Mouse (Mus musculus) megakaryocyte progenitor cell, adult 5-6 weeks (primary cell): Measurements from ENCODE around the gene Olfr887. TPM values are rescaled to one million over a fixed set of nuclear protein-coding genes. Genes with fewer than 3 reads are reported as not detected.

ENCODE experiments used
- ATAC-seq: replicated peaks from 2 replicates; pipeline ENCODE4 v1.8.0; 2016; ENCODE audit warnings: mild to moderate bottlenecking, moderate TSS enrichment, inconsistent platforms; ENCODE audit not compliant: poor library complexity
- total RNA-seq, 2 experiments: library from RNA; stranded (forward) in 1 of 2; stranded (reverse) in 1 of 2; fragments of 157-497, 149-512 nt in 1 of 2; fragments of 200-1000 nt in 1 of 2; gene quantifications; 2 replicates each; pipeline versions ENCODE4 v1.2.3 to v1.2.4; 2015 to 2017

Gene Olfr887
- not detected in 2 replicates for total RNA-seq (2015)
- total RNA-seq (2017) = not detected in 2 replicates

DNA sequence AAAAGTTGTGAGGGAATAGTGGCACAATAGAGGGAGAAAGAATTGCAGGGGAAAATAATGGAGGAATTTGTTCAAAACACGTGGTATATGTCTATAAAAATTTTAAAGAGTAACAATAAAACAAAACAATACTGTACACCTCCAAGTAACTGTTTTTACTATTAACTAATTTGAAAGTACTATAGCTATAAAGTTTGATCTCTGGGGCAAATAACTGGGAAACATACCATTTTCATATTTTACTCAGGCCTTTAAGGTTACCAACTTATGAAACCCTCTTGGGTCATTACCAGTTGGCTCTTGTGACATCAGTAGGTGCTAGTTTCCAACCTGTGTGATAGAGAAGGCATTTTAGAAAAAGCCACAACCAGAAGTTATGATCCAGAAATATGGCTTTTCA, at the start of gene Olfr887:
TSS of gene Olfr887 (plus strand) at position 301 of the 400 bp plus-strand sequence.
- no peak for ATAC-seq

DNA sequence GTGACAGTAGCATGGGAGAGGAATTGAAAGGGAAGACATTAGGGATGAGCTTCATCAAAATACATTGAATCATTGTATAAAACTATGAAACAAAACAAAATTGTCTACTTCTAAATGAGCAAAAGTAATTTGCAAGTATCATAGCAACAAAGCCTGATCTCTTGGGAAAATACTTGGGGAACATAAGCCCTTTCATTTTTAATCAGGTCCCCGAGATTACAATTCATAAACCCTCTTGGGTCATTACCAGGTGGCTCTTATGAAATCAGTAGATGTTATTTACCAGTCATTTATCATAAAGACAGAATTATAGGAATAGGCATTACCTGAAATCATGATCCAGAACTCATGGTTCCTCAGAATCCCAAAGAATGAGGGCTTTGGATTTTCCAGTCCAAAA, 37.6 kb upstream of the Olfr887 start, which contains the start of gene Olfr884:
TSS of gene Olfr884 (plus strand) at position 301 of the 400 bp plus-strand sequence.
- ATAC-seq = no peak

DNA sequence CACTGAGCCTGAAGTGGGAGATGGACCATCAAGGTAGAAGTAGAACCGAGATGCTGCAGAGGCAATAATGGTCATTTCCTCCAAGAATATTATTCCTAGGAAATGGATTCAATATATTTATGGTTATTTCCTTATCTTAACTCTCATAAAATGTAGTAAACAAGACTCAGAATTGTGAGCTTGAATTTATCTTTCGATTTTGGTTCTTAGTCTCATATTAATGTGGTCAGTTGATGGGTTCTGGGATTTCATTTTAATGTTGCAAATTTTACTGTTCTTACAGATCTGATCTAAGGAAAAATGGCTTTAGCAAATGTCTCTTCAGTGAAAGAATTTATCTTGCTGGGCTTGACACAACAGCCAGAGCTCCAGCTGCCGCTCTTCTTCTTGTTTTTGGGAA, 22.9 kb upstream of the Olfr887 start, which contains the start of gene Olfr885:
TSS of gene Olfr885 (plus strand) at position 301 of the 400 bp plus-strand sequence.
- ATAC-seq = no peak

DNA sequence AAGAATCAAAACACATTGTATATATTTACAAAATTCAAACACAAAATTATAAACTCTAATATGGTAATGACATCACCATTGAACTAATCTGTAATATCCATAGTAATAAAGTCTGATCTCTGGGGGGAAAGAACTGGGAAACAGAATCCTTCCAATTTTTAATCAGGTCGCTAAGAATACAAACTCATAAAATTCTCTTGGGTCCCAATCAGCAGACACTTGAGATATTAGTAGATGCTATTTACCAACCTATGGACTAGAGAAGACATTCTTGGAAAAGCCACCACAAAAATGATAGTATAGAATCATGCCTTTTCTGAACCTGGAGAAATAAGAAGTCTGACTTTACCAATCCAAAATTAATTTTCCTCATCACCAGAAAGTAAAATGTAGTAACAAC, 24.0 kb downstream of the Olfr887 start, which contains the start of gene Olfr888:
TSS of gene Olfr888 (plus strand) at position 301 of the 400 bp plus-strand sequence.
- ATAC-seq = no peak

DNA sequence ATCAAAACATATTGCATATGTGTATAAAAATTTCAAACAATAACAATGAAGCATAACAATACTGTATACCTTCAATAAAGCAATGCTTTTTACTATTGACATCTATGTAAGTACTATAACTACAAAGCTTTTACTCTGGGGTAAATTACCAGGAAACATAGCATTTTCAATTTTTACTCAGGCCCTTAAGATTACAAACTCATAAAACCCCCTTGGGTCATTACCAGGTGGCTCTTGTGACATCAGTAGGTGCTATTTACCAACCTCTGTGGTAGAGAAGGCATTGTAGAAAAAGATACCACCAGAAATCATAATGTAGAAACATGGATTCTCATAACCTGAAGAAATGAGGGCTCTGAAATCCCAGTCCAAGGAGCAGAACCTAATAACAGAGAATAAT, 31.0 kb downstream of the Olfr887 start, which contains the start of gene Olfr889:
TSS of gene Olfr889 (plus strand) at position 301 of the 400 bp plus-strand sequence.
- ATAC-seq = no peak

Other genes starting within 250 kb of the Olfr887 start
- gene Olfr877, start 229.8 kb upstream of the Olfr887 start, total RNA-seq (2015) = not detected in 2 replicates
- not detected in 2 replicates for gene Olfr877, start 229.8 kb upstream of the Olfr887 start, total RNA-seq (2017)
- not detected in 2 replicates for gene Olfr145, start 187.3 kb upstream of the Olfr887 start, total RNA-seq (2015)
- not detected in 2 replicates for gene Olfr145, start 187.3 kb upstream of the Olfr887 start, total RNA-seq (2017)
- gene Olfr878, start 166.2 kb upstream of the Olfr887 start, total RNA-seq (2015) = not detected in 2 replicates
- not detected in 2 replicates for gene Olfr878, start 166.2 kb upstream of the Olfr887 start, total RNA-seq (2017)
- not detected in 2 replicates for gene Olfr881, start 92.2 kb upstream of the Olfr887 start, total RNA-seq (2015)
- gene Olfr881, start 92.2 kb upstream of the Olfr887 start, total RNA-seq (2017) = not detected in 2 replicates
- not detected in 2 replicates for gene Olfr883, start 58.3 kb upstream of the Olfr887 start, total RNA-seq (2015)
- not detected in 2 replicates for gene Olfr883, start 58.3 kb upstream of the Olfr887 start, total RNA-seq (2017)
- gene Olfr884, start 37.5 kb upstream of the Olfr887 start, total RNA-seq (2015) = not detected in 2 replicates
- gene Olfr884, start 37.5 kb upstream of the Olfr887 start, total RNA-seq (2017) = not detected in 2 replicates
- gene Olfr885, start 22.8 kb upstream of the Olfr887 start, total RNA-seq (2015) = not detected in 2 replicates
- not detected in 2 replicates for gene Olfr885, start 22.8 kb upstream of the Olfr887 start, total RNA-seq (2017)
- gene Olfr888, start 24.1 kb downstream of the Olfr887 start, total RNA-seq (2015) = not detected in 2 replicates
- gene Olfr888, start 24.1 kb downstream of the Olfr887 start, total RNA-seq (2017) = not detected in 2 replicates
- gene Olfr889, start 31.1 kb downstream of the Olfr887 start, total RNA-seq (2015) = 0.05 and 0.12 TPM in 2 replicates
- gene Olfr889, start 31.1 kb downstream of the Olfr887 start, total RNA-seq (2017) = not detected in 2 replicates
- not detected in 2 replicates for gene Olfr890, start 58.4 kb downstream of the Olfr887 start, total RNA-seq (2015)
- not detected in 2 replicates for gene Olfr890, start 58.4 kb downstream of the Olfr887 start, total RNA-seq (2017)
- not detected in 2 replicates for gene Olfr891, start 96.7 kb downstream of the Olfr887 start, total RNA-seq (2015)
- gene Olfr891, start 96.7 kb downstream of the Olfr887 start, total RNA-seq (2017) = not detected in 2 replicates
- gene Olfr893, start 124.3 kb downstream of the Olfr887 start, total RNA-seq (2015) = not detected in 2 replicates
- gene Olfr893, start 124.3 kb downstream of the Olfr887 start, total RNA-seq (2017) = not detected in 2 replicates
- gene Olfr894, start 134.0 kb downstream of the Olfr887 start, total RNA-seq (2015) = not detected in 2 replicates
- gene Olfr894, start 134.0 kb downstream of the Olfr887 start, total RNA-seq (2017) = not detected in 2 replicates
- gene Olfr143, start 168.7 kb downstream of the Olfr887 start, total RNA-seq (2015) = not detected in 2 replicates
- not detected in 2 replicates for gene Olfr143, start 168.7 kb downstream of the Olfr887 start, total RNA-seq (2017)
- not detected in 2 replicates for gene Olfr895, start 183.8 kb downstream of the Olfr887 start, total RNA-seq (2015)
- gene Olfr895, start 183.8 kb downstream of the Olfr887 start, total RNA-seq (2017) = not detected in 2 replicates
- gene Olfr896-ps1, start 207.0 kb downstream of the Olfr887 start, total RNA-seq (2015) = not detected in 2 replicates
- not detected in 2 replicates for gene Olfr896-ps1, start 207.0 kb downstream of the Olfr887 start, total RNA-seq (2017)
- gene Olfr25, start 245.0 kb downstream of the Olfr887 start, total RNA-seq (2015) = not detected in 2 replicates
- gene Olfr25, start 245.0 kb downstream of the Olfr887 start, total RNA-seq (2017) = not detected in 2 replicates